Mouse (Mus musculus) heart, adult 2 months (tissue): ENCODE measurements around the gene Erg.

Experiments
- CTCF ChIP-seq: fragments of 200-600 bp; IDR thresholded peaks from 2 replicates; pipeline ENCODE4 v1.8.1; 2022; ENCODE audit warnings: antibody characterized with exemption, mild to moderate bottlenecking, moderate library complexity
- POLR2A ChIP-seq: fragments of 200-500 bp; IDR thresholded peaks from 2 replicates; pipeline ENCODE4 v1.6.1; 2011; ENCODE audit warnings: mild to moderate bottlenecking, low read depth, low read length, control low read depth; ENCODE audit not compliant: insufficient read depth

DNA sequence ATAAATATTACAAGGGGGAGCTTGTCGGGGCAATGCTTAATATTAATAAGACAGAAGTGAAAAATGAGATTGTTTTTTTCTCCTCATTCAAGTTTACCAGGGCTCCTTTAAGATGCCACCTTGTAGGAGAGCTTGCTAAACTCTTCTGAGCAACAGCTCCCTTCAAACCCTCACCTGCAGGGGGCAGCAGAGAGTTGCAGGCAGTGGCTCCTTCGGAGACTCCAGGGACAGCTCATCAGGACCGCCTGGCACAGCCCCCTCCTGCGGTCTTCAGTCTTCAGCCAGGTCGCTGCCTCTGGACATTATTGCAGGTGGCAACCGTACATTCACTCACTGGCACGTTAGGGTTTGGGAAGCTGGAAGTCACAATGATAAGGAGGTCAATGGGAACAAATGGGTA is 18.9 kb upstream of the Erg start:
- peak; percentile 94 for TF ChIP-seq CTCF
- no peak for TF ChIP-seq POLR2A
